Mouse (Mus musculus) lung, embryonic 16.5 days (tissue): ENCODE results near the gene Prmt1. TPM values are rescaled to one million over a fixed set of nuclear protein-coding genes. Genes with fewer than 3 reads are reported as not detected.

ENCODE experiments used
- microRNA-seq: library from miRNA; unstranded; fragments of <30 nt; microRNA quantifications from one replicate; pipeline ENCODE4, GENCODE M21; 2016
- polyA plus RNA-seq: library from polyadenylated mRNA; unstranded; fragments of >200 nt; fragmentation: Nextera tagmentation; extraction: Ambion mirVana; gene quantifications from 2 replicates; pipeline ENCODE4 v1.2.1, GENCODE M21; 2015

Prmt1 gene
- polyA plus RNA-seq, 1 experiment from 2014 or later, result 457 TPM

Small RNA genes lying within 50 kb of the gene (microRNA-seq; reads per million reads assigned to microRNA genes)
- not detected for gene Mir7054

Other genes with a start within 250 kb of the Prmt1 start
- 46.9 and 53.0 TPM in 2 replicates for gene Vrk3, start 238.2 kb downstream of the Prmt1 start, polyA plus RNA-seq
- 2.0 TPM in 2 replicates for gene Zfp473, start 235.5 kb downstream of the Prmt1 start, polyA plus RNA-seq
- 88.6 and 98.6 TPM in 2 replicates for gene Nup62, start 170.5 kb downstream of the Prmt1 start, polyA plus RNA-seq
- 1.4 and 1.7 TPM in 2 replicates for gene Il4i1, start 170.2 kb downstream of the Prmt1 start, polyA plus RNA-seq
- 3.3 and 3.5 TPM in 2 replicates for gene Atf5, start 169.9 kb downstream of the Prmt1 start, polyA plus RNA-seq
- 92.3 and 95.6 TPM in 2 replicates for gene Akt1s1, start 137.6 kb downstream of the Prmt1 start, polyA plus RNA-seq
- 83.7 and 84.4 TPM in 2 replicates for gene Tbc1d17, start 137.5 kb downstream of the Prmt1 start, polyA plus RNA-seq
- 38.0 and 39.0 TPM in 2 replicates for gene Pnkp, start 129.4 kb downstream of the Prmt1 start, polyA plus RNA-seq
- 302 and 307 TPM in 2 replicates for gene Ptov1, start 116.8 kb downstream of the Prmt1 start, polyA plus RNA-seq
- 97.3 and 102 TPM in 2 replicates for gene Med25, start 93.9 kb downstream of the Prmt1 start, polyA plus RNA-seq
- 22.4 and 24.3 TPM in 2 replicates for gene Fuz, start 90.5 kb downstream of the Prmt1 start, polyA plus RNA-seq
- gene Ap2a1, start 57.1 kb downstream of the Prmt1 start, polyA plus RNA-seq, result 58.2 and 63.7 TPM in 2 replicates
- gene Tsks, start 43.4 kb downstream of the Prmt1 start, polyA plus RNA-seq, result 0.15 and 0.44 TPM in 2 replicates
- 17.1 and 17.5 TPM in 2 replicates for gene Cpt1c, start 11.7 kb downstream of the Prmt1 start, polyA plus RNA-seq
- gene Irf3, start 11.1 kb upstream of the Prmt1 start, polyA plus RNA-seq, result 96.5 and 108 TPM in 2 replicates
- 62.0 and 64.5 TPM in 2 replicates for gene Bcl2l12, start 12.1 kb upstream of the Prmt1 start, polyA plus RNA-seq
- gene Scaf1, start 29.8 kb upstream of the Prmt1 start, polyA plus RNA-seq, result 28.9 and 30.7 TPM in 2 replicates
- gene Rras, start 31.4 kb upstream of the Prmt1 start, polyA plus RNA-seq, result 54.6 and 59.7 TPM in 2 replicates
- gene Prr12, start 66.3 kb upstream of the Prmt1 start, polyA plus RNA-seq, result 9.2 TPM in 2 replicates
- gene Nosip, start 75.9 kb upstream of the Prmt1 start, polyA plus RNA-seq, result 72.5 and 77.8 TPM in 2 replicates
- gene Prrg2, start 76.1 kb upstream of the Prmt1 start, polyA plus RNA-seq, result 28.7 and 31.9 TPM in 2 replicates
- gene Rcn3, start 105.7 kb upstream of the Prmt1 start, polyA plus RNA-seq, result 308 and 326 TPM in 2 replicates
- gene Fcgrt, start 117.3 kb upstream of the Prmt1 start, polyA plus RNA-seq, result 93.7 and 97.1 TPM in 2 replicates
- 1,430 and 1,443 TPM in 2 replicates for gene Rps11, start 137.9 kb upstream of the Prmt1 start, polyA plus RNA-seq
- 1,289 and 1,305 TPM in 2 replicates for gene Rpl13a, start 142.2 kb upstream of the Prmt1 start, polyA plus RNA-seq
- gene Gm45713, start 149.7 kb upstream of the Prmt1 start, polyA plus RNA-seq, result 0.31 and 0.60 TPM in 2 replicates
- 2.4 and 3.0 TPM in 2 replicates for gene Flt3l, start 149.9 kb upstream of the Prmt1 start, polyA plus RNA-seq
- 99.2 and 100 TPM in 2 replicates for gene Pih1d1, start 167.7 kb upstream of the Prmt1 start, polyA plus RNA-seq
- 55.4 and 57.4 TPM in 2 replicates for gene Aldh16a1, start 168.0 kb upstream of the Prmt1 start, polyA plus RNA-seq
- 0.34 and 0.99 TPM in 2 replicates for gene Slc17a7, start 177.4 kb upstream of the Prmt1 start, polyA plus RNA-seq
- not detected in 2 replicates for gene Gfy, start 193.0 kb upstream of the Prmt1 start, polyA plus RNA-seq
- gene Pth2, start 194.4 kb upstream of the Prmt1 start, polyA plus RNA-seq, result not detected in 2 replicates
- 1.3 TPM in 2 replicates for gene Ccdc155, start 218.3 kb upstream of the Prmt1 start, polyA plus RNA-seq
- 0.84 and 1.6 TPM in 2 replicates for gene Dkkl1, start 225.6 kb upstream of the Prmt1 start, polyA plus RNA-seq
- gene Tead2, start 229.2 kb upstream of the Prmt1 start, polyA plus RNA-seq, result 134 and 148 TPM in 2 replicates